Mouse (Mus musculus): ENCODE data around the gene Stub1. TPM values are rescaled to one million over a fixed set of nuclear protein-coding genes. Genes with fewer than 3 reads are reported as not detected.

The Stub1 gene
- total and polyA plus RNA-seq, 2 experiments from 2014 or later, result 248 to 374 TPM

GRCm38 (mm10) chr17:25791843-25792527 is 41.2 kb downstream of the Stub1 start:
- DNase-seq (ENCODE audit: low spot score) (peak; percentile 86), ATAC-seq (ENCODE audit: low FRiP score) (peak; percentile 78)
- H3K27ac ChIP-seq (ENCODE audit: low read depth, low read length), result peak overlapping the region; percentile 90
- under 1% methylated on average over 44 of the region's 45 CpGs for WGBS
- peaks cover 16% of the 10 kb centered on the region; the same call in 1 of the 2 replicates for H3K4me1 ChIP-seq (ENCODE audit: insufficient read depth, low read length)
- H3K4me2 ChIP-seq (ENCODE audit: low read depth, low read length, poor library complexity, severe bottlenecking), result peak overlapping the region; percentile 87
- 0 out of 2 replicates have a peak, but pooled peaks cover 6% of the 10 kb centered on the region for H3K27me3 ChIP-seq (ENCODE audit: insufficient read depth, low read length)
- H3K9me3 ChIP-seq (ENCODE audit: low read length), result no peaks in the 10 kb centered on the region
- H3K9ac ChIP-seq (replicated peaks; ENCODE audit: low read length, poor library complexity, severe bottlenecking), result peak overlapping the region; percentile 79
- H3K4me3 ChIP-seq (ENCODE audit: low read depth, low read length), result peak overlapping the region; percentile 84
- no peak for TF ChIP-seq CTCF (IDR thresholded peaks at IDR 0.05)
- H3K36me3 ChIP-seq (ENCODE audit: insufficient read depth, low read length), result peaks cover 15% of the 10 kb centered on the region; the same call in 1 of the 2 replicates

- Histone ChIP-seq H3K4me1 (ENCODE audit: insufficient read depth, low read length) (peaks cover 16% of the 10 kb centered on the region; the same call in 1 of the 2 replicates), H3K4me3 (ENCODE audit: low read depth, low read length) (peak overlapping the region; percentile 84), H3K36me3 (ENCODE audit: insufficient read depth, low read length) (peaks cover 15% of the 10 kb centered on the region; the same call in 1 of the 2 replicates), H3K27me3 (ENCODE audit: insufficient read depth, low read length) (0 out of 2 replicates have a peak, but pooled peaks cover 1% of the 10 kb centered on the region), H3K9me3 (ENCODE audit: low read length) (no peaks in the 10 kb centered on the region), H3K9ac (replicated peaks; ENCODE audit: low read length, poor library complexity, severe bottlenecking) (peak overlapping the region; percentile 79), H3K27ac (ENCODE audit: low read depth, low read length) (peak overlapping the region; percentile 90), H3K4me2 (ENCODE audit: low read depth, low read length, poor library complexity, severe bottlenecking) (peak overlapping the region; percentile 87)
- 0 out of 2 replicates have a peak, but pooled peaks have one; percentile 2 for ATAC-seq (ENCODE audit: low FRiP score)
- WGBS, result 26% methylated on average over 19 of the region's 19 CpGs
- peak; percentile 48 for DNase-seq (ENCODE audit: low spot score)
- TF ChIP-seq CTCF (IDR thresholded peaks at IDR 0.05), result peak; percentile 33
These were observed 41.8 kb downstream of the Stub1 start for GRCm38 (mm10) chr17:25791320-25791842.

DNA sequence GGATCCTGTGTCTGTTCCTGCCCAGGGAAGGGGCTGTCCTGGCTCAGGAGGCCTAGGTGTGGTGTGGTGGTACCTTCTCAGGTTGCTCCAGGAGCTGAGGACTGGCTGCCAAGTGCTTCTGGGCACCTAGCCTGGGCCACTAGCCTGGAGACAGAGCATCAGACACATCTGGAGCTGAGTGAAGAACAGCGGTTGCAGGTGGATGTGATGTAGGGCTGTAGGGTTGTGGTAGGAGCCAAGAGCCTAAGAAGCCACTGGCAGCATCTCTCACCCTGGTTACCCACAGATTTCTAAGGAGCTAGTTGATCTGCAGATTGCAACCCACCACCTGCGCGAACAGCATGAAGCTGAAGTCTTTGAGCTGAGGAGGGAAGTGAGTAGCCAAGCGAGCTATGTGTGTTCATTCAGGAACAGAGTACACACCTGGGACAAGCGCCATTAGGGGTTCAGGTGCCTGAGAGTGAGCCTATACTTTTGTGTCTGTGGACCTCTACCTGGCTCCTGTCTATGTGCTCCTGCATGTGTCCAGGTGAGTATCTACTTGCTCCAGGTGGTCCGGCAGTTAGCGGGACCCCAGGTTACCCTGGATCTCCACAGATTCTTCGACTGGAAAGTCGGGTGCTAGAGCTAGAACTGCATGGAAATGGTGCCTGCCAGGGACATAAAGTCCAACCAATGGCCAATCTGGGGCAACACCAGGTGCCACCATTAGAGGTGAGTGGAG is 46.3 kb downstream of the Stub1 start:
- no peak overlapping the region for H3K4me3 ChIP-seq (ENCODE audit: low read depth, low read length)
- H3K9me3 ChIP-seq (ENCODE audit: low read length), result no peaks in the 10 kb centered on the region
- no peak overlapping the region for H3K27ac ChIP-seq (ENCODE audit: low read depth, low read length)
- H3K4me1 ChIP-seq (ENCODE audit: insufficient read depth, low read length), result peaks cover 17% of the 10 kb centered on the region
- TF ChIP-seq CTCF (IDR thresholded peaks at IDR 0.05), result no peak
- H3K27me3 ChIP-seq (ENCODE audit: insufficient read depth, low read length), result no peaks in the 10 kb centered on the region
- peaks cover 36% of the 10 kb centered on the region for H3K36me3 ChIP-seq (ENCODE audit: insufficient read depth, low read length)
- 90% methylated on average over 9 of the region's 9 CpGs for WGBS
- no peak for DNase-seq (ENCODE audit: low spot score)
- H3K4me2 ChIP-seq (ENCODE audit: low read depth, low read length, poor library complexity, severe bottlenecking), result no peak overlapping the region
- no peak for ATAC-seq (ENCODE audit: low FRiP score)
- H3K9ac ChIP-seq (replicated peaks; ENCODE audit: low read length, poor library complexity, severe bottlenecking), result no peak overlapping the region

- DNase-seq (ENCODE audit: low spot score) (no peak), ATAC-seq (ENCODE audit: low FRiP score) (no peak)
- WGBS, result 83% methylated on average over 3 of the region's 3 CpGs
- Histone ChIP-seq H3K36me3 (ENCODE audit: insufficient read depth, low read length) (peaks cover 42% of the 10 kb centered on the region), H3K9me3 (ENCODE audit: low read length) (no peaks in the 10 kb centered on the region), H3K4me1 (ENCODE audit: insufficient read depth, low read length) (peaks cover 17% of the 10 kb centered on the region), H3K9ac (replicated peaks; ENCODE audit: low read length, poor library complexity, severe bottlenecking) (peak within 1 kb of the TSS; percentile 69), H3K27ac (ENCODE audit: low read depth, low read length) (peak within 1 kb of the TSS; percentile 62), H3K4me2 (ENCODE audit: low read depth, low read length, poor library complexity, severe bottlenecking) (peak within 1 kb of the TSS; percentile 86), H3K4me3 (ENCODE audit: low read depth, low read length) (peak within 1 kb of the TSS; percentile 73), H3K27me3 (ENCODE audit: insufficient read depth, low read length) (no peaks in the 10 kb centered on the region)
- TF ChIP-seq CTCF (IDR thresholded peaks at IDR 0.05), result no peak
These were observed 46.9 kb downstream of the Stub1 start, which contains the start of gene Ccdc78 for GRCm38 (mm10) chr17:25786280-25786679. Gene Ccdc78 (plus strand): TSS chr17:25786580.

- H3K36me3 ChIP-seq (ENCODE audit: insufficient read depth, low read length), result peaks cover 51% of the 10 kb centered on the region
- H3K27ac ChIP-seq (ENCODE audit: low read depth, low read length), result peak within 1 kb of the TSS; percentile 62
- peak; percentile 97 for DNase-seq (ENCODE audit: low spot score)
- ATAC-seq (ENCODE audit: low FRiP score), result peak; percentile 84
- no peaks in the 10 kb centered on the region for H3K9me3 ChIP-seq (ENCODE audit: low read length)
- H3K4me1 ChIP-seq (ENCODE audit: insufficient read depth, low read length), result peaks cover 11% of the 10 kb centered on the region
- WGBS, result under 1% methylated on average over 23 of the region's 23 CpGs
- peak within 1 kb of the TSS; percentile 73 for H3K4me3 ChIP-seq (ENCODE audit: low read depth, low read length)
- peak; percentile 29 for TF ChIP-seq CTCF (IDR thresholded peaks at IDR 0.05)
- H3K4me2 ChIP-seq (ENCODE audit: low read depth, low read length, poor library complexity, severe bottlenecking), result peak within 1 kb of the TSS; percentile 86
- H3K9ac ChIP-seq (replicated peaks; ENCODE audit: low read length, poor library complexity, severe bottlenecking), result peak within 1 kb of the TSS; percentile 69
- H3K27me3 ChIP-seq (ENCODE audit: insufficient read depth, low read length), result no peaks in the 10 kb centered on the region
These were observed 47.9 kb downstream of the Stub1 start, which contains the start of gene Haghl for GRCm38 (mm10) chr17:25785281-25785745. Gene Haghl (minus strand): TSS chr17:25785673.
